ENCODE assay signal across 8 mouse cellular contexts in genomic region chr5:48599481-48600040, GRCm38 (mm10).
DNase-seq lines count a peak whose midpoint lies in the region; ATAC-seq and TF ChIP-seq lines count a peak whose summit lies in the region.

No protein-coding gene starts in this region.

- no peaks in the 10 kb centered on the region for H3K4me1 ChIP-seq in kidney, embryonic 14.5 days (ENCODE audit: control insufficient read depth, insufficient read depth, low read length)
- peaks cover 9% of the 10 kb centered on the region; the same call in 1 of the 2 replicates for H3K4me1 ChIP-seq in cerebellum, adult 2 months (ENCODE audit: control insufficient read depth, insufficient read depth, low read length)
- no peaks in the 10 kb centered on the region for H3K4me1 ChIP-seq in midbrain, postnatal 0 days (ENCODE audit: insufficient read depth, low read length)

- H3K36me3 ChIP-seq in kidney, embryonic 14.5 days (ENCODE audit: control insufficient read depth, insufficient read depth, low read length): no peaks in the 10 kb centered on the region
- no peaks in the 10 kb centered on the region for H3K36me3 ChIP-seq in midbrain, postnatal 0 days (ENCODE audit: insufficient read depth, low read length)

- ATAC-seq in kidney, embryonic 14.5 days (ENCODE audit: low FRiP score, low TSS enrichment): 0 out of 2 replicates have a peak, but pooled peaks have one; percentile 32
- ATAC-seq in midbrain, postnatal 0 days (ENCODE audit: low FRiP score): peak; percentile 66
- no peak for ATAC-seq in CD4-positive, CD25-positive, alpha-beta regulatory T cell, adult 4 months

- H3K4me3 ChIP-seq in kidney, embryonic 14.5 days (ENCODE audit: low read length): peak overlapping the region; percentile 15; the same call in 1 of the 2 replicates
- no peak overlapping the region for H3K4me3 ChIP-seq in cerebellum, adult 2 months (replicated peaks; ENCODE audit: insufficient read depth, low read depth, low read length)
- H3K4me3 ChIP-seq in midbrain, postnatal 0 days (ENCODE audit: low read depth, low read length): peak overlapping the region; percentile 40

- DNase-seq in kidney, adult 8-10 months: no peak
- DNase-seq in cerebellum, adult 2 months: peak; percentile 46 to 52
- peak; percentile 16 for DNase-seq in forelimb bud, embryonic 11.5 days (ENCODE audit: low read depth, low spot score)
- peak; percentile 47 for DNase-seq in midbrain, postnatal 0 days (ENCODE audit: low spot score)
- DNase-seq in thymus, postnatal 14 days: no peak
- DNase-seq in left cerebral cortex, postnatal 36 days (ENCODE audit: low spot score in 2 of 2): no peak

- TF ChIP-seq POLR2A in cerebellum, adult 2 months (IDR thresholded peaks at IDR 0.05; ENCODE audit: borderline replicate concordance, insufficient read depth, low read length): no peak

- H3K9ac ChIP-seq in kidney, embryonic 14.5 days (ENCODE audit: low read depth, low read length): no peak overlapping the region
- peak overlapping the region; percentile 29 for H3K9ac ChIP-seq in midbrain, postnatal 0 days (replicated peaks; ENCODE audit: low read length, poor library complexity, severe bottlenecking)

- H3K27ac ChIP-seq in kidney, embryonic 14.5 days (ENCODE audit: low read depth, low read length): no peak overlapping the region
- no peak overlapping the region for H3K27ac ChIP-seq in cerebellum, adult 2 months (ENCODE audit: insufficient read depth, low read length)
- H3K27ac ChIP-seq in midbrain, postnatal 0 days (ENCODE audit: low read depth, low read length): 0 out of 2 replicates have a peak overlapping the region, but pooled peaks have one; percentile 3

- no peaks in the 10 kb centered on the region for H3K9me3 ChIP-seq in kidney, embryonic 14.5 days (ENCODE audit: control insufficient read depth, low read length)
- no peaks in the 10 kb centered on the region for H3K9me3 ChIP-seq in midbrain, postnatal 0 days (ENCODE audit: low read length)

- H3K4me2 ChIP-seq in kidney, embryonic 14.5 days (replicated peaks; ENCODE audit: low read depth, low read length): peak overlapping the region; percentile 38
- H3K4me2 ChIP-seq in midbrain, postnatal 0 days (ENCODE audit: low read depth, low read length, poor library complexity, severe bottlenecking): peak overlapping the region; percentile 59

- peaks cover 10% of the 10 kb centered on the region; the same call in 1 of the 2 replicates for H3K27me3 ChIP-seq in kidney, embryonic 14.5 days (ENCODE audit: control insufficient read depth, insufficient read depth, low read length)
- no peaks in the 10 kb centered on the region for H3K27me3 ChIP-seq in cerebellum, adult 2 months (ENCODE audit: control insufficient read depth, insufficient read depth, low read length)
- H3K27me3 ChIP-seq in midbrain, postnatal 0 days (ENCODE audit: insufficient read depth, low read length): no peaks in the 10 kb centered on the region

- 2% methylated on average over 12 of the region's 12 CpGs for WGBS in kidney, embryonic 14.5 days
- 3% methylated on average over 12 of the region's 12 CpGs for WGBS in cerebellum, adult 2 months
- WGBS in midbrain, postnatal 0 days: under 1% methylated on average over 12 of the region's 12 CpGs

- no peak for TF ChIP-seq CTCF in cerebellum, adult 2 months (IDR thresholded peaks at IDR 0.05; ENCODE audit: borderline replicate concordance, insufficient read depth, low read depth, low read length)
- TF ChIP-seq CTCF in midbrain, postnatal 0 days (IDR thresholded peaks at IDR 0.05): 0 out of 2 replicates have a peak, but pooled peaks have one; percentile 4

- intact Hi-C loops in left cerebral cortex, postnatal 36 days (cut with DNase I): no loop called here

Comparison
In these comparisons a context has a peak if more than half of its experiments do, and no peak if none do; other contexts are left out.
1. DNase-seq: peak in cerebellum, adult 2 months (2 of 2), forelimb bud, embryonic 11.5 days (single experiment) and midbrain, postnatal 0 days (single experiment); none in kidney, adult 8-10 months (0 of 2), thymus, postnatal 14 days (single experiment) and left cerebral cortex, postnatal 36 days (0 of 2).